In genomic region chr8:121649904-121650303, GRCm38 (mm10) we compare ENCODE assay signal across 8 mouse cellular contexts. TPM values are rescaled to one million over a fixed set of nuclear protein-coding genes. Genes with fewer than 3 reads are reported as not detected.
DNase-seq lines count a peak whose midpoint lies in the region; ATAC-seq lines count a peak whose summit lies in the region.

No protein-coding gene starts in this region.

- no peaks in the 10 kb centered on the region for H3K36me3 ChIP-seq in heart, embryonic 11.5 days (ENCODE audit: control insufficient read depth, insufficient read depth, low read length)
- peaks cover 34% of the 10 kb centered on the region for H3K36me3 ChIP-seq in forebrain, embryonic 10.5 days (replicated peaks)
- H3K36me3 ChIP-seq in midbrain, embryonic 14.5 days (ENCODE audit: control insufficient read depth, insufficient read depth, low read length), result no peaks in the 10 kb centered on the region

- H3K27ac ChIP-seq in heart, embryonic 11.5 days (ENCODE audit: low read depth, low read length), result no peak overlapping the region
- H3K27ac ChIP-seq in forebrain, embryonic 10.5 days, result peak overlapping the region; percentile 26; the same call in 1 of the 2 replicates
- no peak overlapping the region for H3K27ac ChIP-seq in midbrain, embryonic 14.5 days (replicated peaks; ENCODE audit: low read depth, low read length)

- H3K4me1 ChIP-seq in heart, embryonic 11.5 days (ENCODE audit: control insufficient read depth, insufficient read depth, low read length), result peaks cover 39% of the 10 kb centered on the region
- peaks cover 74% of the 10 kb centered on the region for H3K4me1 ChIP-seq in forebrain, embryonic 10.5 days
- peaks cover 73% of the 10 kb centered on the region for H3K4me1 ChIP-seq in midbrain, embryonic 14.5 days (ENCODE audit: control insufficient read depth, insufficient read depth, low read length)

- 71% methylated on average over 10 of the region's 10 CpGs for WGBS in heart, embryonic 11.5 days (ENCODE audit: insufficient replicate concordance)
- WGBS in forebrain, embryonic 10.5 days, result 64% methylated on average over 10 of the region's 10 CpGs
- 24% methylated on average over 10 of the region's 10 CpGs for WGBS in midbrain, embryonic 14.5 days

- H3K27me3 ChIP-seq in heart, embryonic 11.5 days (ENCODE audit: control insufficient read depth, insufficient read depth, low read length), result no peaks in the 10 kb centered on the region
- no peaks in the 10 kb centered on the region for H3K27me3 ChIP-seq in forebrain, embryonic 10.5 days (ENCODE audit: poor library complexity, severe bottlenecking)
- no peaks in the 10 kb centered on the region for H3K27me3 ChIP-seq in midbrain, embryonic 14.5 days (ENCODE audit: control insufficient read depth, insufficient read depth, low read length)

- H3K9ac ChIP-seq in heart, embryonic 11.5 days (ENCODE audit: low read depth, low read length), result 0 out of 2 replicates have a peak overlapping the region, but pooled peaks have one; percentile 30
- peak overlapping the region; percentile 60 for H3K9ac ChIP-seq in midbrain, embryonic 14.5 days (replicated peaks; ENCODE audit: low read length)

- no peak for ATAC-seq in heart, embryonic 11.5 days (replicated peaks; ENCODE audit: insufficient number of reproducible peaks, low FRiP score, low TSS enrichment)
- ATAC-seq in midbrain, embryonic 14.5 days (ENCODE audit: low FRiP score, low TSS enrichment), result no peak
- ATAC-seq in CD4-positive, CD25-positive, alpha-beta regulatory T cell, adult 4 months, result no peak

- no peak for DNase-seq in heart, adult 11 months
- DNase-seq in forebrain, embryonic 10.5 days (ENCODE audit: extremely low spot score, low spot score), result no peak
- peak; percentile 78 for DNase-seq in kidney, adult 9 months
- no peak for DNase-seq in midbrain, embryonic 14.5 days
- DNase-seq in spleen, adult 18-20 months, result no peak
- no peak for DNase-seq in B cell, adult 2 months

- H3K9me3 ChIP-seq in heart, embryonic 11.5 days (replicated peaks; ENCODE audit: control insufficient read depth, low read length), result no peaks in the 10 kb centered on the region
- H3K9me3 ChIP-seq in forebrain, embryonic 10.5 days, result no peaks in the 10 kb centered on the region
- H3K9me3 ChIP-seq in midbrain, embryonic 14.5 days (ENCODE audit: control insufficient read depth, low read length), result no peaks in the 10 kb centered on the region

- peak overlapping the region; percentile 94 for H3K4me2 ChIP-seq in heart, embryonic 11.5 days
- H3K4me2 ChIP-seq in midbrain, embryonic 14.5 days (ENCODE audit: low read length), result peak overlapping the region; percentile 99

- peak overlapping the region; percentile 18; the same call in 1 of the 2 replicates for H3K4me3 ChIP-seq in heart, embryonic 11.5 days (ENCODE audit: low read depth, low read length)
- H3K4me3 ChIP-seq in forebrain, embryonic 10.5 days, result peak overlapping the region; percentile 92
- peak overlapping the region; percentile 86 for H3K4me3 ChIP-seq in midbrain, embryonic 14.5 days (replicated peaks; ENCODE audit: low read depth, low read length)

RNA-seq across cellular contexts. Expression of gene Zcchc14, which starts 2.8 kb away (rescaled TPM):
- 11.4 and 14.2 TPM in 2 replicates for polyA plus RNA-seq in heart, embryonic 11.5 days (2014; fragmentation: Nextera tagmentation; extraction: Ambion mirVana)
- polyA plus RNA-seq in forebrain, embryonic 10.5 days (2016; fragmentation: Nextera tagmentation; extraction: Ambion mirVana), result 16.4 and 16.9 TPM in 2 replicates
- polyA plus RNA-seq in midbrain, embryonic 14.5 days (2014; fragmentation: Nextera tagmentation; extraction: Ambion mirVana), result 39.0 and 43.4 TPM in 2 replicates
- polyA plus RNA-seq in CD4-positive, CD25-positive, alpha-beta regulatory T cell, adult 4 months (2017; shearing (Covaris generic)), result under 1 TPM; 0.17 to 0.46 TPM

RNA-seq across cellular contexts. Expression of gene Map1lc3b, which starts 59.7 kb away (rescaled TPM):
- 186 and 199 TPM in 2 replicates for polyA plus RNA-seq in heart, embryonic 11.5 days (2014; fragmentation: Nextera tagmentation; extraction: Ambion mirVana)
- 175 TPM in 2 replicates for polyA plus RNA-seq in forebrain, embryonic 10.5 days (2016; fragmentation: Nextera tagmentation; extraction: Ambion mirVana)
- polyA plus RNA-seq in midbrain, embryonic 14.5 days (2014; fragmentation: Nextera tagmentation; extraction: Ambion mirVana), result 440 and 461 TPM in 2 replicates
- 100 to 1,000 TPM; 505 to 519 TPM for polyA plus RNA-seq in CD4-positive, CD25-positive, alpha-beta regulatory T cell, adult 4 months (2017; shearing (Covaris generic))

Comparison
In these comparisons a context has a peak if more than half of its experiments do, and no peak if none do; other contexts are left out.
1. H3K4me3 ChIP-seq: peak in every context shown above with its lines; median percentile 92 in forebrain, embryonic 10.5 days; 86 in midbrain, embryonic 14.5 days; 18 in heart, embryonic 11.5 days.